Mouse (Mus musculus): ENCODE results near the gene Spop. TPM values are rescaled to one million over a fixed set of nuclear protein-coding genes. Genes with fewer than 3 reads are reported as not detected.

Spop gene
- polyA plus RNA-seq, 1 experiment from 2014 or later: 103 TPM

DNA sequence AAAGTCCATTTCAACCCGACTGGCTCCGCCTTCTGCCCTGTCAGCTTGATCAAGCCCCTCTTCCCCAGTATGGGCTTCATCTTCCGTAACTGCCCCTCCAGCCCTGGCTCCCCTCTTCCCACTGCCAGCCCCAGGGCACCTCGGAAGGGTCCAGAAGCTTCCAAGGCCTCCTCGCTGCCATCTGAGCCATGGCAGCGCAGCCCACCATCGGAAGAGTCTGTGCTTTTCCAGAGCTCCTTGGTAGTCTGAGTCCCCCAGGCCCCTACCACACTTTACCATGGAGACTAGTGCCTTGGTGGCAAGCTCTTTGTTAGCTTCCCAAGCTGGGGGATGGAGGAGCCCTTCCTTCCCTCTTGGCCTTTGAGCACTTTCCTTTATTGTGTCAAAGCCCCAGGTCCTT lies 33.2 kb upstream of the Spop start:
- 0 out of 2 replicates have a peak overlapping the region, but pooled peaks have one; percentile 0 for H3K27ac ChIP-seq
- H3K27me3 ChIP-seq (ENCODE audit: insufficient read depth, poor library complexity, severe bottlenecking): no peaks in the 10 kb centered on the region
- DNase-seq (ENCODE audit: low spot score): no peak
- peaks cover 33% of the 10 kb centered on the region for H3K36me3 ChIP-seq
- no peaks in the 10 kb centered on the region for H3K9me3 ChIP-seq
- H3K4me3 ChIP-seq: no peak overlapping the region
- peaks cover 13% of the 10 kb centered on the region for H3K4me1 ChIP-seq
- WGBS: 89% methylated on average over 7 of the region's 7 CpGs

DNA sequence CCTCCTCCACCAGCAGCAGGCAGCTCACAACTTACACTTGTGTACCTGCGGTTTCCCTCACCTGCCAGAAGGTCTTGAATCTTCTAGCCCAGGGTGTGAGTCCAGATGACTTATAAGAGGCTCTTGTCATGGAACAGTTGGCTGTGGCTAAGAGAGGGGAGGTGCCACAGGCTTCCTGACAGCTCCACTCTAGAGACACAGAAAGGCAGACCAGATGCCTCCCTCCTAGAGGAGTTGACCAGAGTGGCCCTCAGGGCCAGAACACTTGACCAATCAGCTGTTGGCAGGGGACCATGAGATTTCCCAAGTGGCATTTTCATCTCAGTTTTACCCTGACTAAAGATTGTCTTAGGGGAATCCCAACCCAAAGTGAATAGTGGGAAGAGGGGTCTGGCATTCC lies 32.7 kb upstream of the Spop start:
- Histone ChIP-seq H3K27ac (no peak overlapping the region), H3K9me3 (no peaks in the 10 kb centered on the region), H3K36me3 (peaks cover 28% of the 10 kb centered on the region), H3K27me3 (ENCODE audit: insufficient read depth, poor library complexity, severe bottlenecking) (no peaks in the 10 kb centered on the region), H3K4me1 (peaks cover 15% of the 10 kb centered on the region), H3K4me3 (no peak overlapping the region)
- WGBS: 93% methylated on average over 1 of the region's 1 CpGs
- no peak for DNase-seq (ENCODE audit: low spot score)

DNA sequence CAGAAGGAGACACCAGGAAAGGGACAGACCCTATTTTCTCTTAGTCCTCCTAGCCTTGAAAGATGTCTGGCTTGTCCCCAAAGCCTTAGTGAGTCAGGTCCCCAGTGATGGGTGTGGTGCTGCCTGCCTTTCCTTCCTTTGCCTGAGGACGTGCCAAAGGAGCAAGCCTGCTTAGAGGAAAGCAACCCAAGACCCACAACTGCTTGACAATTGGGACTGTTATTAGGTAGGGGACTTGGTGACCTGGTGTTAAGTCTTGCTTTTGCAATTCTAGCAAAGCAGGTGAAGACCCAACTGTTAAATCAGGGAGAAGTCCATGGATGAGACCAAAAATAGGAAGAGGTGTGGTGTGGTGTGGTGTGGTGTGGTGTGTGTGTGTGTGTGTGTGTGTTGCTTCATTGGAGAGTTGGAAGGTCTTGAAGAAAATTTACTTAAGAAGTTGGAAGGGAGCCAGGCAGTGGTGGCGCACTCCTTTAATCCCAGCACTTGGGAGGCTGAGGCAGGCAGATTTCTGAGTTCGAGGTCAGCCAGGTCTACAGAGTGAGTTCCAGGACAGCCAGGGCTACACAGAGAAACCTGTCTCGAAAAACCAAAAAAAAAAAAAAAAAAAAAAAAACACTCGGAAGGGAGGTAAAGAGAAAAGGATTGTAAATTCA lies 30.4 kb upstream of the Spop start:
- DNase-seq (ENCODE audit: low spot score): no peak
- Histone ChIP-seq H3K4me1 (peaks cover 12% of the 10 kb centered on the region), H3K9me3 (no peaks in the 10 kb centered on the region), H3K4me3 (no peak overlapping the region), H3K36me3 (peaks cover 34% of the 10 kb centered on the region), H3K27me3 (ENCODE audit: insufficient read depth, poor library complexity, severe bottlenecking) (no peaks in the 10 kb centered on the region), H3K27ac (no peak overlapping the region)
- 77% methylated on average over 5 of the region's 5 CpGs for WGBS

DNA sequence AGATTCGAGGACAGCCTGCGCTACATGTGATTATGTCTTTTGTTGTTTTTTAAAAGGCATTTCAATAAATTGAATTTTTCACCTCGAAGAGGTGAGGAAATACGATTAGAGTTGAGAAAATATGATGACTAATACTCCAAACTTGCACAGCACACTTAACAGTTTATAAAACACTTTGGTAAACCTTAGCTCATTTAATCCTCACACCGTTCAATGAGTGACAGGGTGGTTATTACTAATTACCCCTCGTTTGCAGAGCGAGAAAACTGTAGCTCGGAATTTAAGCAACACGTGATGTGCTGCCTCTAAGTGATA lies 29.9 kb upstream of the Spop start:
- no peak for DNase-seq (ENCODE audit: low spot score)
- H3K4me3 ChIP-seq: peak overlapping the region; percentile 77
- peak overlapping the region; percentile 99 for H3K27ac ChIP-seq
- WGBS: 37% methylated on average over 9 of the region's 9 CpGs
- H3K36me3 ChIP-seq: peaks cover 39% of the 10 kb centered on the region
- no peaks in the 10 kb centered on the region for H3K27me3 ChIP-seq (ENCODE audit: insufficient read depth, poor library complexity, severe bottlenecking)
- H3K4me1 ChIP-seq: peaks cover 7% of the 10 kb centered on the region
- no peaks in the 10 kb centered on the region for H3K9me3 ChIP-seq

DNA sequence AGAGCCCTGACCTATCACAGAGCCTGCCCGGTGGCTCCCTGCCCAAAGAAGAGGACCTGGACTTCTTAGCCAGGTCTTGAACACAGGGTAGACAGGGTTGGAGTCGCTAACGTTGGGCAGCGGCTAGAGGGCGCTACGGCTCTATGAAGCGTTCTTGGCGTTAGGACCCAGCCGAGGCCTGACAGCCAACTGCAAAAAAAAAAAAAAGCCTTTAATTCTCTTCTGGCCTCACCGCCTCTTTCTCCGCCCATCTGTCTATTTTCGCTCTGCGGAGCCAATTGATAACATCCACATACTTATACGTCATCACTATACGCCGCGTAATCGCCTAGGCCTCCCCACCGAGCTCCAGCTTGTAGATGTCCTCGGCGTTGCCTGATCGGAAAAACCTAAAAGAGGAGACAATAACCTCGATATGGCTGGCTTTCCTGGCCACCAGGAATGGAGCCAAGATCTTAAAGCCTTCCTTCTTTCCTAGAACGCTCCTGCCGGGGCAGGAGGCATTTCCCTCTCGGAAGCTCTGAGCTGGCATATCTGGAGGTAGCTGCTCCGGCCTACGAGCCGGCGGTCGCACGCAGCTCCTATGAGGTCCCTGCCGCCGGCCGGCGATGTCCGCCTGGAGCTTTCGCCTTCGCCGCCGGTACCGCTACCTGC lies 29.4 kb upstream of the Spop start, which contains the start of gene Slc35b1:
Slc35b1 (plus strand) TSS at position 374 of the 654 bp plus-strand sequence.
- Histone ChIP-seq H3K9me3 (no peaks in the 10 kb centered on the region), H3K4me3 (peak within 1 kb of the TSS; percentile 77), H3K4me1 (peaks cover 7% of the 10 kb centered on the region), H3K36me3 (peaks cover 44% of the 10 kb centered on the region), H3K27me3 (ENCODE audit: insufficient read depth, poor library complexity, severe bottlenecking) (no peaks in the 10 kb centered on the region), H3K27ac (peak within 1 kb of the TSS; percentile 99)
- under 1% methylated on average over 42 of the region's 42 CpGs for WGBS
- DNase-seq (ENCODE audit: low spot score): peak; percentile 97

DNA sequence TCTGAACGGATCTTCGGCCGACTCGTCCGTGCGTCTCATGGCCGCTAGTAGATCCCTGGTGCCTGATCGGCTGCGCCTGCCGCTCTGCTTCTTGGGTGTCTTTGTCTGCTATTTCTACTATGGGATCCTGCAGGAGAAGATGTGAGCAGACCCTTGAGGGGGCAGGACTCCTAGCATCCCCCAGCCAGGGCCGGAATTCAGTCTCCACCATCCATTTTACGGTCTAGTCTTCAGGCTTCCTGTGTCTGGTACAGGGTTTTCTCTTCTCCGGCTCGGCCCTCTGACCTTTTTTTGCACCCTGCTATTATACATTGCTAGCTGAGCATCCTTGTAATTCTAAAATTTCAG lies 28.9 kb upstream of the Spop start:
- Histone ChIP-seq H3K27ac (peak overlapping the region; percentile 99), H3K4me1 (peaks cover 7% of the 10 kb centered on the region), H3K36me3 (peaks cover 49% of the 10 kb centered on the region), H3K9me3 (no peaks in the 10 kb centered on the region), H3K4me3 (peak overlapping the region; percentile 77), H3K27me3 (ENCODE audit: insufficient read depth, poor library complexity, severe bottlenecking) (no peaks in the 10 kb centered on the region)
- under 1% methylated on average over 14 of the region's 14 CpGs for WGBS
- peak; percentile 83 for DNase-seq (ENCODE audit: low spot score)

DNA sequence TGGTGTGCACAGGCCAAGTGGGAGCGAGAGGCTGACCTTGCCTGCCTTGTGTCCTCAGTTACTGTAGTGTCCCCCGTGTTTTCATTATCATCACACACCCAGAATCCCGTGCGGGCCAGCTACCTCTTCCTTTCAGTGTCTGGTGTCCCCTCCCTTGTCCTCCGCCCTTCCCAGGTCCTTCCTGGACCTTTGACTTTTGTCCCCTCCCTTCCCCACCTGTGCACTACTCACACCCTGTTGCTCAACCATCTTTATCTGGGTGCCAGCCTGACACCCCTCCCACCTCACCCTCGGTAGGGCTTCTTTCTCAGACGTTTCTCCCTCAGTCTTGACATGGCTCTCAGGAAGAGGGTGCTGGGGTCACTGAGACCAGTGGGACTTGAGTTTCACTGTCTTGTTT lies 26.5 kb upstream of the Spop start:
- no peak for DNase-seq (ENCODE audit: low spot score)
- Histone ChIP-seq H3K27me3 (ENCODE audit: insufficient read depth, poor library complexity, severe bottlenecking) (no peaks in the 10 kb centered on the region), H3K4me3 (no peak overlapping the region), H3K27ac (no peak overlapping the region), H3K4me1 (peaks cover 9% of the 10 kb centered on the region), H3K9me3 (no peaks in the 10 kb centered on the region), H3K36me3 (peaks cover 60% of the 10 kb centered on the region)
- 85% methylated on average over 7 of the region's 7 CpGs for WGBS

DNA sequence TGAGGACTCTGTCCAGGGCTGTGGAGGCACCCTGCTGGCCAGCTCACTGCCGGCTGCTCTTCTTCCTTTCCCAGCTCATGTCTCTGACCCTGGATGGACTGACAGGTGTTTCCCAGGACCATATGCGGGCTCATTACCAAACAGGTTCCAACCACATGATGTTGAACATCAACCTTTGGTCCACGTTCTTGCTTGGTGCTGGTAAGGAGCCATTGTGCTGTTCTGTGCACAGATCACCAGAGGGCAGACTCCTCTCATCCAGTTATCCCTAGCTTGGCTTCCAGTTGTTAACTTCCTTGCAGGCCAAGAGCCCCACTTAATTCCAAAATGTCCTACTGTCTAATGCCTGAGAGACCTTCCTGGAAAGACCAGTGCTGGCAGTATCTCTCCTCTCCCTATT lies 24.9 kb upstream of the Spop start:
- DNase-seq (ENCODE audit: low spot score): no peak

DNA sequence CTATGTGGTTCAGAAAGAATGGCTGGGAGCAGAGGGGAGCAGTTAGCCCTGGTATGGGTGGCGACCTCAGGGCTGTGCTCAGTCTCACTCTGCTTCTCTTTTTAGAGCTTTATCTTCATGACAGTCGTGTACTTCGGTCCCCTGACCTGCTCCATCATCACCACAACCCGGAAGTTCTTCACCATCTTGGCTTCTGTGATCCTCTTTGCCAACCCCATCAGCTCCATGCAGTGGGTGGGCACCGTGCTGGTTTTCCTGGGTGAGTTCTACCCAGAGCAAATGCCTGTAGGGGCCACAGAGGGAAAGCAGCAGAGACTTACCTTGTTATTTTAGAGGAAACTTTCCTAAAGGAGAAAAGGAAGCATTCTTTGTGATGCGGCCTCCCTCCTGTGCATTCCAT lies 23.5 kb upstream of the Spop start:
- WGBS: 88% methylated on average over 6 of the region's 6 CpGs
- Histone ChIP-seq H3K4me1 (peaks cover 9% of the 10 kb centered on the region), H3K9me3 (no peaks in the 10 kb centered on the region), H3K27me3 (ENCODE audit: insufficient read depth, poor library complexity, severe bottlenecking) (no peaks in the 10 kb centered on the region), H3K4me3 (no peak overlapping the region), H3K36me3 (peaks cover 64% of the 10 kb centered on the region), H3K27ac (no peak overlapping the region)
- DNase-seq (ENCODE audit: low spot score): no peak

More for the DNA sequence above, 24.9 kb upstream of the Spop start:
- H3K27me3 ChIP-seq (ENCODE audit: insufficient read depth, poor library complexity, severe bottlenecking): no peaks in the 10 kb centered on the region
- H3K27ac ChIP-seq: no peak overlapping the region
- peaks cover 64% of the 10 kb centered on the region for H3K36me3 ChIP-seq
- no peaks in the 10 kb centered on the region for H3K9me3 ChIP-seq
- H3K4me1 ChIP-seq: peaks cover 9% of the 10 kb centered on the region
- WGBS: 72% methylated on average over 3 of the region's 3 CpGs
- no peak overlapping the region for H3K4me3 ChIP-seq

DNA sequence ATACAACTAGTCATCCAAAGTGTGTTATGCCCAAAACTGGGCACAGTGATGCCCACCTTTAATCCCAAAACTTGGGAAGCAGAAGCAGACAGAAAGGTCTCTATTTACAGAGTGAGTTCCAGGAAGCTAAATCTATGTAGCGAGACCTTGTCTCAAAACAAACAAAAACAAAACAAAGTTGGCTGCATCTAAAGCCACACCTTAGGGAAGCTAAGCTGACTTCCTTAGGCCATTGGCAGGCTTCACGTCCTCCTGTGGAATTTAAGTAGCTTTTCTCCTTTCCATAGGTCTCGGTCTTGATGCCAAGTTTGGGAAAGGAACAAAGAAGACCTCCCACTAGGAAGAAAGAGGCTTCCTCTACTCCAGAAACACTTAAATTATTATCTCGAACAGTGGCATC lies 22.7 kb upstream of the Spop start:
- Histone ChIP-seq H3K27ac (no peak overlapping the region), H3K9me3 (no peaks in the 10 kb centered on the region), H3K4me1 (peaks cover 4% of the 10 kb centered on the region; the same call in 1 of the 2 replicates), H3K36me3 (peaks cover 64% of the 10 kb centered on the region), H3K27me3 (ENCODE audit: insufficient read depth, poor library complexity, severe bottlenecking) (no peaks in the 10 kb centered on the region), H3K4me3 (no peak overlapping the region)
- no peak for DNase-seq (ENCODE audit: low spot score)
- WGBS: 79% methylated on average over 4 of the region's 4 CpGs

DNA sequence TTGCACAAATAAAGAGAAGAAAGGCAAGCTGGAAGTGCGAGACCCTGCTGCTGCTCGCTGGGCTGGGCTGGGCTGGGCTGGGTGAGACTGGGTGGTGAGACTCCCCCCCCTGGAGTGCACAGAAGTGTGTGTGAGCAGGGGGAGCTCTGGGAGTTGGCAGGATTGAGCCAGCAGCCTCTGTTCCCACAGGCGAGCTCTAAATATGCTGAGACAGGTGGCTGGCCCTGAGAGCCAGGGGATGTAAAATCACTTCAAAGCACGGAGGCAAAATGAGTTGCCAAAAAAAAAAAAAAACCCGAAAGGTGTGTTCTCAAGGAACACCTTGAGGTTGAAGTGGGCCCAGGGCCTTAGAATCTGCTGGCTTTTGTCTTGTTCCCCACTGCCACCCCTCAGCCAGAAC lies 22.1 kb upstream of the Spop start:
- no peaks in the 10 kb centered on the region for H3K9me3 ChIP-seq
- no peak overlapping the region for H3K27ac ChIP-seq
- 73% methylated on average over 5 of the region's 5 CpGs for WGBS
- H3K27me3 ChIP-seq (ENCODE audit: insufficient read depth, poor library complexity, severe bottlenecking): no peaks in the 10 kb centered on the region
- H3K4me1 ChIP-seq: peaks cover 4% of the 10 kb centered on the region; the same call in 1 of the 2 replicates
- peaks cover 60% of the 10 kb centered on the region for H3K36me3 ChIP-seq
- DNase-seq (ENCODE audit: low spot score): no peak
- H3K4me3 ChIP-seq: no peak overlapping the region

DNA sequence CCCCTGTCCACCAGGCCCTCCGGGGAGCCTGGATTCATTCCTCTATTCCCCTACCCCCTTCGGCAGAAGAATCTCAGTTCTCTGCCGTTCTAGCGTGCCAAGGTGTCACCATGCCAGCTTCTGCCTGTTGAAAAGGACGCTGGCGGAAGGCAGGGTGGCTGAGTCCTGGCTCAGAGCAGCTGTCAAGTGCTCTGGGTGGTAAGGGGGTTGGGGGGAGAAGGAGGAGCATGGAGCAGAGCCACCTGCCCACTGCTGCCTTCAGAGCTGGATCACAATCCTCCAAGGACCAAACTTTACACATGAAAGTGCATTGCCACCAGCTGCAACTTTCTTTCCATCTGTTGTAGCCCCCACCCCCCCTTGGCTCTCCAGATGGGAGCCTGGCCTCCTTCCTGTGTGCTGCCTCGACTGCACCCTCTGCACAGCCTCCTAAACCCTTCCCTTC lies 21.6 kb upstream of the Spop start:
- Histone ChIP-seq H3K4me1 (peaks cover 4% of the 10 kb centered on the region; the same call in 1 of the 2 replicates), H3K27ac (no peak overlapping the region), H3K4me3 (no peak overlapping the region), H3K9me3 (no peaks in the 10 kb centered on the region), H3K27me3 (ENCODE audit: insufficient read depth, poor library complexity, severe bottlenecking) (no peaks in the 10 kb centered on the region), H3K36me3 (peaks cover 55% of the 10 kb centered on the region)
- 69% methylated on average over 7 of the region's 7 CpGs for WGBS
- DNase-seq (ENCODE audit: low spot score): no peak

DNA sequence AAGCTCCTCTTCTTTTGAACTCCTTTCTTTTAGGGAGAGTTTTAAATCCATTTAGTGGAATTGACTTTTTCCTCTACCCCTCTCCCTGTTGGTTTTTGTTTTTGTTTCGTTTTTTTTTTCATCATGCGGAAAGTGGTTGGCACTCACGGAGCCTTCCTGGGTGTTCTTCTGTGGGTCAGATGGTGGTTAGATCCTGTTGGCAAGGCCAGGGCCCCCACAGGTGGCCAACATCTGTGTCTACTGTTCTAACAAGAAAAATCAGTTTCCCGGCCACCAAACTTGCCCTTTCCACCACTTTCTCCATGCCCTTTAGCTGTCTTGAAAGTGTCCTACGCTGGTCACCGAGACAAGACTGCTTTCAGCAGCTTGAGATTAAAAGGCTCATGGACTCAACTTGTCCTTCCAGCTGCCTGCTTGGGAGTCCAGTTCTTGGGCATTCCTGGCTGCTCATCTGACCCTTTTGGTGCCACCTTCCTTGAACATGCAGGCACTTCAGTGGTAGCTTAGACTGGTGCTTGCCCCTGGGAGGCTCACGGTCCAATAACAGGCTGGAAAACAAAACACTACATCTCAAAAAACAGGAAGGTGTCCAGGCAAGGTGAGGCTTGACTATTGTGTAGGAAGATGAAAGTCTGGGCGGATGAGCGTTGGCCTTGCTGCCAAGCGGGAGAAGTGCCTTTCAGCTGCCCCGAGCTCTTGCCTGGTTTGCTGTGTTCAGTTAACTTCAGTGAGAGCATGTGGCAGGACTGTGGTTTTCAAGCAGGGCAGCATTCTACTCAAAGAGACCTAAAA lies 21.0 kb upstream of the Spop start:
- H3K27me3 ChIP-seq (ENCODE audit: insufficient read depth, poor library complexity, severe bottlenecking): no peaks in the 10 kb centered on the region
- WGBS: 79% methylated on average over 11 of the region's 11 CpGs
- H3K4me1 ChIP-seq: peaks cover 4% of the 10 kb centered on the region; the same call in 1 of the 2 replicates

More for the DNA sequence above, 21.0 kb upstream of the Spop start:
- DNase-seq (ENCODE audit: low spot score): no peak
- Histone ChIP-seq H3K9me3 (no peaks in the 10 kb centered on the region), H3K27ac (no peak overlapping the region), H3K36me3 (peaks cover 48% of the 10 kb centered on the region), H3K4me3 (no peak overlapping the region)
